Mouse (Mus musculus): Measurements from ENCODE around the gene Ppp2r5b.

Gene Ppp2r5b

GRCm38 (mm10) chr19:6235084-6236052 lies at the start of gene Ppp2r5b:
TSS of gene Ppp2r5b (minus strand) at chr19:6235872.
- DNase-seq: peak; percentile 94 to 97

- no peak for DNase-seq
Observed at GRCm38 (mm10) chr19:6285226-6285625, 49.6 kb upstream of the Ppp2r5b start.

- no peak for DNase-seq
Observed at GRCm38 (mm10) chr19:6284502-6284901, 48.8 kb upstream of the Ppp2r5b start.

GRCm38 (mm10) chr19:6283001-6283400 lies 47.3 kb upstream of the Ppp2r5b start:
- DNase-seq: no peak

GRCm38 (mm10) chr19:6281122-6282020 lies 45.7 kb upstream of the Ppp2r5b start:
- no peak for DNase-seq

- DNase-seq: no peak
Observed at GRCm38 (mm10) chr19:6280554-6280953, 44.9 kb upstream of the Ppp2r5b start.

- no peak for DNase-seq
Observed at GRCm38 (mm10) chr19:6279481-6280144, 43.9 kb upstream of the Ppp2r5b start.

GRCm38 (mm10) chr19:6278439-6279073 lies 42.9 kb upstream of the Ppp2r5b start:
- DNase-seq: no peak

GRCm38 (mm10) chr19:6277661-6278438 lies 42.2 kb upstream of the Ppp2r5b start:
- peak; percentile 64 to 68 for DNase-seq

- peak; percentile 98 to 99 for DNase-seq
Observed at GRCm38 (mm10) chr19:6276426-6277421, 41.1 kb upstream of the Ppp2r5b start, which contains the start of gene Ehd1. TSS of gene Ehd1 (plus strand) at chr19:6276725.

- no peak for DNase-seq
Observed at GRCm38 (mm10) chr19:6275740-6276389, 40.2 kb upstream of the Ppp2r5b start.

GRCm38 (mm10) chr19:6273998-6274608 lies 38.4 kb upstream of the Ppp2r5b start:
- peak; percentile 66 to 69 for DNase-seq

GRCm38 (mm10) chr19:6273592-6273991 lies 37.9 kb upstream of the Ppp2r5b start:
- peak; percentile 42 to 45 for DNase-seq

GRCm38 (mm10) chr19:6272738-6273137 lies 37.1 kb upstream of the Ppp2r5b start:
- DNase-seq: no peak

GRCm38 (mm10) chr19:6272053-6272452 lies 36.4 kb upstream of the Ppp2r5b start:
- no peak for DNase-seq

- no peak for DNase-seq
Observed at GRCm38 (mm10) chr19:6271206-6271605, 35.5 kb upstream of the Ppp2r5b start.

GRCm38 (mm10) chr19:6270661-6271060 lies 35.0 kb upstream of the Ppp2r5b start:
- DNase-seq: no peak

GRCm38 (mm10) chr19:6269798-6270475 lies 34.3 kb upstream of the Ppp2r5b start:
- no peak for DNase-seq
